Mouse (Mus musculus) left cerebral cortex, postnatal 36 days (tissue): ENCODE results near the gene Mgarp. TPM values are rescaled to one million over a fixed set of nuclear protein-coding genes. Genes with fewer than 3 reads are reported as not detected.
"Not testable (repeated sequence)": the region's sequence is repeated elsewhere in the genome, so short reads cannot be mapped to it uniquely, and the experiment has no call there.

Experiments
- DNase-seq, 2 experiments: peaks; one replicate each; pipeline ENCODE4 v3.0.0; 2021 to 2022; ENCODE audit warnings: low spot score in 2 of 2, mixed read lengths in 1 of 2
- intact Hi-C: fragments of 180-260 bp; cut with DNase I; formaldehyde crosslinking; loops from one replicate; pipeline ENCODE4 v1.15.1; 2025
- total RNA-seq, 2 experiments: library from RNA; stranded (reverse); gene quantifications; 2 replicates each; pipeline ENCODE4 v1.2.3; 2021

The Mgarp gene
- total RNA-seq, 2 experiments from 2014 or later = not detected

- intact Hi-C loops = loop anchor here (5.0 kb wide), 1 partner anchor 64 kb away; no protein-coding TSS in a partner anchor
- no peak for DNase-seq
Observed at GRCm38 (mm10) chr3:51350806-51351205, 45.7 kb downstream of the Mgarp start.

- intact Hi-C loops = no loop called here
- DNase-seq = no peak
Observed at GRCm38 (mm10) chr3:51348646-51349238, 47.8 kb downstream of the Mgarp start.

- DNase-seq, intact Hi-C loops: not testable (repeated sequence)
Observed at GRCm38 (mm10) chr3:51345017-51345416, 51.5 kb downstream of the Mgarp start.

DNA sequence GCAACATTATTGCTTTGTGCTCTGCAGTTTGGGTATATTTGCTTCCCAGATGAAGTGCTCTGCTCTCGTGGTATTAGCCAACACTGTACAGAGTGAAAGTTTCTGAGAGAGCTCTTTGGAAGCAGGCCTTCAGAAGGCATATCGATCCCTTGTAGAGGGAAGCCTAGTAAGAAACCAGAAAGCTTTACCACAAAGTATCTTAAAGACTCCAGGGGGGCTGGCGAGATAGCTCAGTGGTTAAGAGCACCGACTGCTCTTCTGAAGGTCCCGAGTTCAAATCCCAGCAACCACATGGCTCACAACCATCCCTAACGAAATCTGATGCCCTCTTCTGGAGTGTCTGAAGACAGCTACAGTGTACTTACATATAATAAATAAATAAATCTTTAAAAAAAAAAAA, 52.4 kb downstream of the Mgarp start:
- intact Hi-C loops, DNase-seq: not testable (repeated sequence)

GRCm38 (mm10) chr3:51343260-51343659, 53.3 kb downstream of the Mgarp start:
- intact Hi-C loops = no loop called here
- no peak for DNase-seq

GRCm38 (mm10) chr3:51342152-51342551, 54.4 kb downstream of the Mgarp start:
- intact Hi-C loops = no loop called here
- no peak for DNase-seq

- DNase-seq = peak; percentile 78 to 83
- intact Hi-C loops = loop anchor here (2.0 kb wide), 2 partner anchors 23 to 65 kb away; no protein-coding TSS in a partner anchor
Observed at GRCm38 (mm10) chr3:51341268-51342081, 55.1 kb downstream of the Mgarp start.

- peak; percentile 82 to 86 for DNase-seq
- intact Hi-C loops = loop anchor here (2.0 kb wide), 2 partner anchors 24 to 64 kb away; no protein-coding TSS in a partner anchor
Observed at GRCm38 (mm10) chr3:51340552-51341267, 55.8 kb downstream of the Mgarp start, which contains the start of gene Elf2. Gene Elf2, minus strand, starts transcription at chr3:51340663.

DNA sequence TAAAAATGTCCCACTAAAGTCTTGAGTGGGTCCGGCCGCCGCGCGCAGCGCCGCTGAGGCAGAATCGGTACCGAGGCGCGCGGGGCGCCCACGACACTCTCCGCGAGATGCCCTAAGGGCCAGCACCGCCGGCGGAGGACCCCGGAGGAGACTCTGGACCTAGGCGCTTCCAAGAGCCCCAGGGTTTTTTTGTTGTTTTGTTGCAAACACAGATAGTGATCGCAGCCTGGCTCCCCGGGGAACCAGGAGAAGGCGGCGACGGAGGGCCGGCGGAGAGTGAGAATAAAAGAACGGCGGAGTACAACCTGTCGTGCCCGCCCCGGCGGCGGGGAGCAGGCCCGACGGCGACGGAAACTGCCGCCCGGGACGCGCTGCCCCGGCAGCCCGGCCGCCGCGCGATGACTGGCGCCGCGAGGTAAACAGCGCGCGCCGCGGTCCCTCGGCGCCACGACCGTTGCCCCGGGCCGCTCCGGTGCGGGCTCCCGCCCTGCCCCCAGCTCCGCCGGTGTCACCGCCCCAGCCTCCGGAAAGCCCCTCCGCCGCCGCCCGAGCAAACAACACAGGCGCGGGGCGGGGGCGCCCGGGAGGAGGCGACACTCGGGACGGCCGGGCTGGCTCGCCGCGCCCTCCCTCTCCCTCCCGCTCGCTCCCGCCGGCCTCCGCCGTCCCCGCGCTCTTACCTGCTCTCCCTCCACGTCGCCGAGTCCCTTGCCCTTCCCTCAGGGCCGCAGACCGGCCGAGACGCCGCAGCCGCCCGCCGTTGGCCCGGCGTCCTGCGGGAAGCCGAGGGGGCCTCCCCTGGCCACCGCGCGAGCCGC, 56.6 kb downstream of the Mgarp start:
- intact Hi-C loops = loop anchor here (2.0 kb wide), 2 partner anchors 25 to 63 kb away; no protein-coding TSS in a partner anchor
- DNase-seq = peak; percentile 21 to 48

GRCm38 (mm10) chr3:51339378-51339733, 57.2 kb downstream of the Mgarp start:
- intact Hi-C loops = no loop called here
- DNase-seq = no peak

Other genes starting within 250 kb of the Mgarp start
- 10 to 100 TPM; 49.8 to 54.2 TPM for gene Noct, start 172.3 kb downstream of the Mgarp start, total RNA-seq
- 10 to 100 TPM; 40.6 to 45.1 TPM for gene Elf2, start 56.1 kb downstream of the Mgarp start, total RNA-seq
- 100 to 1,000 TPM; 288 to 324 TPM for gene Ndufc1, start 12.2 kb upstream of the Mgarp start, total RNA-seq
- 10 to 100 TPM; 34.7 to 43.7 TPM for gene Naa15, start 18.4 kb upstream of the Mgarp start, total RNA-seq
- gene Rab33b, start 87.2 kb upstream of the Mgarp start, total RNA-seq = 10 to 100 TPM; 18.8 to 25.5 TPM
- 100 to 1,000 TPM; 138 to 141 TPM for gene Setd7, start 164.1 kb upstream of the Mgarp start, total RNA-seq